Mouse (Mus musculus): ENCODE results near the gene Supt6.

GRCm38 (mm10) chr11:78180081-78180761, 65.6 kb downstream of the Supt6 start:
- TF ChIP-seq CTCF (IDR thresholded peaks at IDR 0.05; ENCODE audit: low read depth) (no peak), EP300 (optimal IDR thresholded peaks at IDR 0.05) (no peak)
